Mouse (Mus musculus) T-helper 17 cell (primary cell): ENCODE measurements around the gene Dkk2.
"Not testable (repeated sequence)": the region's sequence is repeated elsewhere in the genome, so short reads cannot be mapped to it uniquely, and the experiment has no call there.

Experiments
- in situ Hi-C, 2 experiments: fragments of 300-600 bp; cut with MboI, MseI; formaldehyde crosslinking; loops; 1 replicate in 1 of 2; 2 replicates in 1 of 2; pipeline ENCODE4 v1.15.1; 2025; ENCODE audit warnings: high pct_unique_total_duplicates in 2 of 2

The Dkk2 gene

GRCm38 (mm10) chr3:132085112-132085822 lies at the start of gene Dkk2:
Gene Dkk2 (plus strand): TSS chr3:132085292.
- in situ Hi-C loops: no loop called here

- in situ Hi-C loops: no loop called here
Measured at GRCm38 (mm10) chr3:132036704-132037103, 48.4 kb upstream of the Dkk2 start.

- in situ Hi-C loops: no loop called here
Measured at GRCm38 (mm10) chr3:132037670-132038069, 47.4 kb upstream of the Dkk2 start.

GRCm38 (mm10) chr3:132040066-132040465 lies 45.0 kb upstream of the Dkk2 start:
- in situ Hi-C loops: no loop called here

GRCm38 (mm10) chr3:132050884-132051457 lies 34.1 kb upstream of the Dkk2 start:
- in situ Hi-C loops: no loop called here

- in situ Hi-C loops: not testable (repeated sequence)
Measured at GRCm38 (mm10) chr3:132062816-132063215, 22.3 kb upstream of the Dkk2 start.

- in situ Hi-C loops: no loop called here
Measured at GRCm38 (mm10) chr3:132063374-132063773, 21.7 kb upstream of the Dkk2 start.

GRCm38 (mm10) chr3:132063966-132064365 lies 21.1 kb upstream of the Dkk2 start:
- in situ Hi-C loops: no loop called here

GRCm38 (mm10) chr3:132064920-132065319 lies 20.2 kb upstream of the Dkk2 start:
- in situ Hi-C loops: no loop called here

GRCm38 (mm10) chr3:132070949-132071348 lies 14.1 kb upstream of the Dkk2 start:
- in situ Hi-C loops: loop anchor here in 1 of 2 experiments (10.0 kb wide), 1 partner anchor 1586 kb away; no protein-coding TSS in a partner anchor

GRCm38 (mm10) chr3:132084018-132084417 lies 1.1 kb upstream of the Dkk2 start:
- in situ Hi-C loops: no loop called here

GRCm38 (mm10) chr3:132084680-132085079 lies 412 bp upstream of the Dkk2 start:
- in situ Hi-C loops: no loop called here

- in situ Hi-C loops: no loop called here
Measured at GRCm38 (mm10) chr3:132085823-132086350, 795 bp downstream of the Dkk2 start.

- in situ Hi-C loops: no loop called here
Measured at GRCm38 (mm10) chr3:132086461-132086860, 1.4 kb downstream of the Dkk2 start.

- in situ Hi-C loops: no loop called here
Measured at GRCm38 (mm10) chr3:132087011-132087486, 2.0 kb downstream of the Dkk2 start.

GRCm38 (mm10) chr3:132092983-132093382 lies 7.9 kb downstream of the Dkk2 start:
- in situ Hi-C loops: no loop called here

GRCm38 (mm10) chr3:132096296-132096695 lies 11.2 kb downstream of the Dkk2 start:
- in situ Hi-C loops: no loop called here

- in situ Hi-C loops: no loop called here
Measured at GRCm38 (mm10) chr3:132100746-132101145, 15.7 kb downstream of the Dkk2 start.

GRCm38 (mm10) chr3:132103020-132103419 lies 17.9 kb downstream of the Dkk2 start:
- in situ Hi-C loops: no loop called here

- in situ Hi-C loops: no loop called here
Measured at GRCm38 (mm10) chr3:132103454-132103853, 18.4 kb downstream of the Dkk2 start.

GRCm38 (mm10) chr3:132115772-132116511 lies 30.9 kb downstream of the Dkk2 start:
- in situ Hi-C loops: no loop called here

- in situ Hi-C loops: no loop called here
Measured at GRCm38 (mm10) chr3:132121344-132121743, 36.3 kb downstream of the Dkk2 start.
